Mouse (Mus musculus) liver, embryonic 13.5 days (tissue): ENCODE data around the gene Hmcn2. TPM values are rescaled to one million over a fixed set of nuclear protein-coding genes. Genes with fewer than 3 reads are reported as not detected.

Experiments
- ATAC-seq: fragments of 200-750 bp; cut with Nextera tagmentation; 2 replicates; pipeline ENCODE4 v1.8.0; 2017; ENCODE audit warnings: low read depth, mild to moderate bottlenecking, moderate number of reproducible peaks, moderate library complexity
- DNase-seq: peaks from one replicate; pipeline ENCODE4 v3.0.0; 2022
- H3K27ac ChIP-seq: fragments of 300-500 bp; sonication (generic); 2 replicates; pipeline ENCODE4 v1.5.1; 2015; ENCODE audit warnings: moderate library complexity, mild to moderate bottlenecking, inconsistent platforms
- H3K27me3 ChIP-seq: fragments of 300-500 bp; sonication (generic); 2 replicates; pipeline ENCODE4 v1.6.1; 2015; ENCODE audit warnings: mild to moderate bottlenecking, inconsistent platforms
- H3K36me3 ChIP-seq: fragments of 300-500 bp; sonication (generic); 2 replicates; pipeline ENCODE4 v1.6.1; 2015; ENCODE audit warnings: mild to moderate bottlenecking, inconsistent platforms
- H3K4me1 ChIP-seq: fragments of 300-500 bp; sonication (generic); replicated peaks from 2 replicates; pipeline ENCODE4 v1.6.1; 2015; ENCODE audit warnings: inconsistent platforms
- H3K4me2 ChIP-seq: fragments of 300-500 bp; sonication (generic); 2 replicates; pipeline ENCODE4 v1.6.1; 2015; ENCODE audit warnings: inconsistent platforms, mild to moderate bottlenecking, moderate library complexity
- H3K4me3 ChIP-seq: fragments of 300-500 bp; sonication (generic); replicated peaks from 2 replicates; pipeline ENCODE4 v1.5.1; 2015; ENCODE audit warnings: mild to moderate bottlenecking, inconsistent platforms
- H3K9ac ChIP-seq: fragments of 300-500 bp; sonication (generic); 2 replicates; pipeline ENCODE4 v1.6.1; 2015; ENCODE audit warnings: mild to moderate bottlenecking, inconsistent platforms
- H3K9me3 ChIP-seq: fragments of 300-500 bp; sonication (generic); replicated peaks from 2 replicates; pipeline ENCODE4 v1.6.1; 2016; ENCODE audit warnings: inconsistent platforms
- WGBS: fragments of 180-500 bp; shearing (Covaris S2); methylation state at CpG from one replicate; pipeline ENCODE4 v1.1.7; 2015; ENCODE audit not compliant: insufficient replicate concordance; 5-methylcytosine and 5-hydroxymethylcytosine counted together
- polyA plus RNA-seq: library from polyadenylated mRNA; unstranded; fragments of >200 nt; fragmentation: Nextera tagmentation; extraction: Ambion mirVana; gene quantifications from 2 replicates; pipeline ENCODE4 v1.2.1, GENCODE M21; 2015

Hmcn2 gene
- polyA plus RNA-seq, 1 experiment from 2014 or later = 0.25 TPM

DNA sequence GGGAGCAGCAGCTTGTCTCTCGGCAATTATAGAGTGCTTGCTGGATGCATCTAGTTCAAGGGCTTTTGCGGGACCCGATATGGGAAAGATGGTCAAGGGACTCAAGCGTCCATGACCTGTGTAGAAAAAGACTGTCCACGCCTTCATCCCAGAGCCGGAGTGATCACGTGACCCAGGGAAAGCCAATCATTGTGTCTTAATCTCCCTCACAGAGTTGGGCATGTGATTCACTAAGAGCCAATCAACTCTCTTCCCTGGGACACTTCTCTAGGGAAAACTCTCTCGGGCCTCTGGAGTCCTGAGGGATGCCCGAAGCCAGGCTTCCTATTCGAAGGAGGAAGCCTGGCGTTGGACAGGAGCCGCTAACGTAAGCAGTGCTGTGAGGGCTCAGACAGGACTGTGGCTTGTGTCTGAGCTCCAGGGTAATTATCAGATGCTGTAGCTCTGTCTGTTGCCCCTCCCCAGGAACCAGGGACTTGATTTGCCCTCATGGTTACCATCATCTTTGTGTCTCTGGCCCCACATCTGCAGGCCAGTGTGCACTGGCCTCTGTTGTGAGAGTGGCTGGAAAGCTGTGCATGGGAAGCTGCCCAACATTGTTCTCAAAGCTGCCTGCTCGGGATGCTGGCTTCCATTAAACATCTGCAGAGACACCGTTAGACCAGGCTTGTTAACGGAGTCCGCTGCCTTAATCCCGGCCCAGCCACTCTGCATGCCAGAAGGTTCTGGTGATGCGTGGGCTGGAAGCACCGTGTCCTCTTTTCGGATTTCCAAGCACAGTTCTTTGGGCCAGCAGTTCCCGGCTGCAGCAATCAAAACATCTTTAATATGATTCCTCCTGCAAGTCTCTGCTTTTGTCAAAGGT, 9.2 kb upstream of the Hmcn2 start:
- ATAC-seq (no peak), DNase-seq (no peak)
- WGBS = 57% methylated on average over 22 of the region's 22 CpGs
- no peaks in the 10 kb centered on the region for H3K9me3 ChIP-seq
- H3K27ac ChIP-seq = no peak overlapping the region
- no peak overlapping the region for H3K4me2 ChIP-seq
- no peaks in the 10 kb centered on the region for H3K4me1 ChIP-seq
- H3K4me3 ChIP-seq = no peak overlapping the region
- peaks cover 10% of the 10 kb centered on the region for H3K27me3 ChIP-seq
- H3K36me3 ChIP-seq = no peaks in the 10 kb centered on the region
- H3K9ac ChIP-seq = no peak overlapping the region

DNA sequence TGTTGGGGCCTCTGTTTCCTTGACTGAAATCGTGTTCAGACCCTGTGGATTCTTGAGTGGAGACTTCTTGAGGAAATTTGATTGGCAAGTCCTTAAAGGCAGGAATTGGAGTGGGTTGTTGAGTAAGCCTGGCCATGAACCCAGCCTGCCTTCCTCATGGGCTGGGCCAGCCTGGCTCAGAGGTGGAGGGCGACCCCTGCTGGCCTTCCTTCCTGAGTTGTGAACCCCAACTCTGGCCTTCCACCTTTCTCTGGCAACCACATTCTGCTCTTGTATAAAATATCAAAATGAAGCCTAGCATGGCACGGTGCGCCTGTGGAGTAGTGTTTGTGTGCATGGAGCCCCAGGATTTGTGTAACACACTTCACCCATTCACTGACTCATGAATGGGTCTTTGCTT, 8.5 kb upstream of the Hmcn2 start:
- Histone ChIP-seq H3K9me3 (no peaks in the 10 kb centered on the region), H3K4me3 (no peak overlapping the region), H3K4me2 (no peak overlapping the region), H3K36me3 (no peaks in the 10 kb centered on the region), H3K27ac (no peak overlapping the region), H3K9ac (no peak overlapping the region), H3K27me3 (peaks cover 17% of the 10 kb centered on the region), H3K4me1 (no peaks in the 10 kb centered on the region)
- 24% methylated on average over 4 of the region's 4 CpGs for WGBS
- DNase-seq (no peak), ATAC-seq (no peak)

- H3K4me1 ChIP-seq = no peaks in the 10 kb centered on the region
- H3K27ac ChIP-seq = no peak overlapping the region
- H3K4me2 ChIP-seq = no peak overlapping the region
- H3K27me3 ChIP-seq = peaks cover 36% of the 10 kb centered on the region
- H3K9me3 ChIP-seq = no peaks in the 10 kb centered on the region
- WGBS = 49% methylated on average over 4 of the region's 4 CpGs
- DNase-seq = no peak
- ATAC-seq = no peak
- no peak overlapping the region for H3K4me3 ChIP-seq
- H3K9ac ChIP-seq = no peak overlapping the region
- H3K36me3 ChIP-seq = no peaks in the 10 kb centered on the region
Measured at GRCm38 (mm10) chr2:31308257-31308656, 6.0 kb upstream of the Hmcn2 start.

DNA sequence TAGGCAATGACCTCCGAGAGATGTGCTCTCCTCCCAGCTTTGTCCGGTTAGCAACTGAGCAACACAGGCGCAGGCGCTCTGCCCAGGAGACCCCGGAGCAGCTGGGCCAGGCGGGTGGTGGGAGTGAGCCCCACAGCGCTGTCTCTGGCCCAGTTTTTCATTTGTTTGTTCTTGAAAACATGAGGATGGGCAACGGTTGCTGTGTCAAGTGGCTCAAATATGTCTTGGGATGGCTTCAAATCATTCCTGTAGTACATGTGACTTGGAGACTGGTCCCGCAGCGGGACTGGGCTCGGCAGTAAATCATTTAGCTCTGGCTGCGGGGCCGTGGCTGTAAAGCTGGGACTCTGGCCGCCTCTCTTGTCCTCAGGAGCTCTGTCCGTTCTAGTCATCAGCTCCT, 4.7 kb upstream of the Hmcn2 start:
- 54% methylated on average over 15 of the region's 15 CpGs for WGBS
- Histone ChIP-seq H3K9ac (no peak overlapping the region), H3K36me3 (no peaks in the 10 kb centered on the region), H3K4me1 (no peaks in the 10 kb centered on the region), H3K27ac (no peak overlapping the region), H3K4me3 (no peak overlapping the region), H3K9me3 (no peaks in the 10 kb centered on the region), H3K4me2 (no peak overlapping the region), H3K27me3 (peaks cover 49% of the 10 kb centered on the region)
- DNase-seq = no peak
- ATAC-seq = no peak

GRCm38 (mm10) chr2:31318162-31318561, 3.9 kb downstream of the Hmcn2 start:
- Histone ChIP-seq H3K9ac (no peak overlapping the region), H3K4me1 (no peaks in the 10 kb centered on the region), H3K9me3 (no peaks in the 10 kb centered on the region), H3K4me3 (no peak overlapping the region), H3K4me2 (no peak overlapping the region), H3K27me3 (peaks cover 54% of the 10 kb centered on the region), H3K36me3 (no peaks in the 10 kb centered on the region), H3K27ac (no peak overlapping the region)
- 10% methylated on average over 2 of the region's 2 CpGs for WGBS
- DNase-seq = no peak
- no peak for ATAC-seq

- Histone ChIP-seq H3K9me3 (no peaks in the 10 kb centered on the region), H3K27ac (no peak overlapping the region), H3K4me3 (no peak overlapping the region), H3K36me3 (no peaks in the 10 kb centered on the region), H3K9ac (no peak overlapping the region), H3K4me1 (no peaks in the 10 kb centered on the region), H3K4me2 (no peak overlapping the region), H3K27me3 (peaks cover 44% of the 10 kb centered on the region)
- WGBS = 53% methylated on average over 2 of the region's 2 CpGs
- no peak for DNase-seq
- ATAC-seq = no peak
Measured at GRCm38 (mm10) chr2:31319200-31319599, 5.0 kb downstream of the Hmcn2 start.

- ATAC-seq = no peak
- no peak overlapping the region for H3K9ac ChIP-seq
- 53% methylated on average over 10 of the region's 10 CpGs for WGBS
- H3K4me1 ChIP-seq = no peaks in the 10 kb centered on the region
- no peaks in the 10 kb centered on the region for H3K9me3 ChIP-seq
- H3K27me3 ChIP-seq = no peaks in the 10 kb centered on the region
- no peak overlapping the region for H3K27ac ChIP-seq
- no peak overlapping the region for H3K4me3 ChIP-seq
- H3K36me3 ChIP-seq = no peaks in the 10 kb centered on the region
- DNase-seq = no peak
- no peak overlapping the region for H3K4me2 ChIP-seq
Measured at GRCm38 (mm10) chr2:31327186-31327585, 13.0 kb downstream of the Hmcn2 start.

DNA sequence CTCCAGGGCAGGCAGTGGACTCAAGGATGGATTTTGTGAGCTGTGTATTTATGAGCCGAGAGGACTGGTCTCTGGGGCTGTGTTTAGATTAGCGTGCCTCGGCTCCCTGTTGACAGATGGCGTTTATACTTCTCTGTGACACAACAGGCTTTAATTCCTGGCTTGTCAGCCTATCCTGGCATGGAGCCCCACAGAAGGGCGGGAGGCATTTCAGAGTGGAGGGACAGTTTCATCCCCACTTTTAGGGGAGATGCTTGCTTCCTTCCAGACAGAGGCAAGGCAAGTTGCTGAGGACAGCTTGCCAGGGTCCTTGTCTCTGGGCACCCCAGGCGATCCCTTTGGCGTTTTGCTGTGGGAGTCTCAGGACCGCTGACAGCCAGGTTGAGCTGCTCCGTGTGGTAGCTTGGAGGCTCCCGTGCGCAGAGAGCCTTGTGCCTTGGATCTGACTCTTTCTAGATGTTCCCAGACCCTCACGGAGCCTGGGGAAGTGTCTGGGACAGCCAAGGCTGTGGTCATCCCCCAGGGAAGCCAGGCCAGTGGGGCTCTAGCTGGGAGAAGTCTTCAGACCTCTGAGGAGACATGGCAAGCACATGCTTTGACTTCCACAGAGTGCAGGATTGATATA, 23.6 kb downstream of the Hmcn2 start:
- ATAC-seq (no peak), DNase-seq (no peak)
- Histone ChIP-seq H3K27ac (no peak overlapping the region), H3K4me3 (no peak overlapping the region), H3K4me1 (no peaks in the 10 kb centered on the region), H3K4me2 (no peak overlapping the region), H3K9me3 (no peaks in the 10 kb centered on the region), H3K27me3 (0 out of 2 replicates have a peak, but pooled peaks cover 3% of the 10 kb centered on the region), H3K36me3 (no peaks in the 10 kb centered on the region), H3K9ac (no peak overlapping the region)
- 45% methylated on average over 12 of the region's 12 CpGs for WGBS

DNA sequence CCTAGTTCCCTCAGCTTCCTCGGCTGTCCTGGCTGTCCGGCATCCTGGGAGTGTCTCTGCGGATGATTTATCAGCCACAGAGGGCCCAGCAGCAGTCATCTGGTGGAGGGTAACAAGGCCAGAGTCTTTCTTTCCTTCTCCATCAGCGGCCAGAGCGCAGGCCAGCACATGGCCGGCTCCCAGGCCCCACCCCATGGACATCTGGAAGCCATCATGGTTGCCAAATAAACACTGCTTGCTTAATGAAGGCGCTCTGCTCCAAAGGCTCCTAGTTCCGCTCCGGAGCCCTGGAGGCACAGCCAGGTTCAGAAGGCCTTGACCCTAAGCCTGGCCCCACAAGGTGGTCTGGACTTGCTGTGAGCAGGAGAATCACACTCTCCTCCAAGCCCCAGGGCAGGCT, 25.6 kb downstream of the Hmcn2 start:
- ATAC-seq = no peak
- WGBS = 60% methylated on average over 9 of the region's 9 CpGs

GRCm38 (mm10) chr2:31341726-31342535, 27.7 kb downstream of the Hmcn2 start:
- Histone ChIP-seq H3K27me3 (0 out of 2 replicates have a peak, but pooled peaks cover 3% of the 10 kb centered on the region), H3K27ac (no peak overlapping the region), H3K4me3 (no peak overlapping the region), H3K9ac (no peak overlapping the region), H3K4me1 (no peaks in the 10 kb centered on the region), H3K4me2 (no peak overlapping the region), H3K36me3 (no peaks in the 10 kb centered on the region), H3K9me3 (no peaks in the 10 kb centered on the region)
- no peak for DNase-seq
- ATAC-seq = no peak
- WGBS = 60% methylated on average over 8 of the region's 8 CpGs

More for the DNA sequence above, 25.6 kb downstream of the Hmcn2 start:
- H3K27me3 ChIP-seq = 0 out of 2 replicates have a peak, but pooled peaks cover 3% of the 10 kb centered on the region
- no peak overlapping the region for H3K4me2 ChIP-seq
- H3K36me3 ChIP-seq = no peaks in the 10 kb centered on the region
- H3K4me1 ChIP-seq = no peaks in the 10 kb centered on the region
- no peak for DNase-seq
- H3K27ac ChIP-seq = no peak overlapping the region
- H3K4me3 ChIP-seq = no peak overlapping the region
- no peaks in the 10 kb centered on the region for H3K9me3 ChIP-seq
- no peak overlapping the region for H3K9ac ChIP-seq

DNA sequence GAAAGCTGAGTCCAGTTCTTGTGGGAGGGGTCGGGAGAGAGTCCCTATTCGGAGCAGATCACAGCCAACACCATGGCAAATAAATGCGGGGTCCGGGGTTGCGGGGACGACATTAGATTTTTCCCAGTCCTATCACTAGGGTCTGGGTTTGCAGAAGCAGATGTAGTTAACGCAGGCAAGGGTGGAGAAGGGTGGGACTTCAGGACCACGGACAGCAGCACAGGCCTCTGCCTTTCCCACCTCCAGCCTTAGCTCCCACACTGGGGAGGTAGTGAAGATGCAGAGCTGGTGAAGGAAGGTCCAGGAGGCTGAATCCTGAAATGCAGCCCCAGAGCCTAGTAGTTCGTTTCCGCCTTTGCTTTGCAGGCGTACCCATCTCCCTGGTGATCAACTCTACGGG, 31.9 kb downstream of the Hmcn2 start:
- ATAC-seq (no peak), DNase-seq (peak; percentile 7)
- no peaks in the 10 kb centered on the region for H3K4me1 ChIP-seq
- no peaks in the 10 kb centered on the region for H3K27me3 ChIP-seq
- H3K9ac ChIP-seq = no peak overlapping the region
- H3K9me3 ChIP-seq = no peaks in the 10 kb centered on the region
- 31% methylated on average over 12 of the region's 12 CpGs for WGBS
- H3K4me2 ChIP-seq = no peak overlapping the region
- no peaks in the 10 kb centered on the region for H3K36me3 ChIP-seq
- no peak overlapping the region for H3K4me3 ChIP-seq
- H3K27ac ChIP-seq = no peak overlapping the region
